Mouse (Mus musculus) neural tube, embryonic 13.5 days (tissue): Measurements from ENCODE around the gene Slc10a4. TPM values are rescaled to one million over a fixed set of nuclear protein-coding genes. Genes with fewer than 3 reads are reported as not detected.

ENCODE experiments used
- ATAC-seq: fragments of 200-750 bp; cut with Nextera tagmentation; 2 replicates; pipeline ENCODE4 v1.8.0; 2017; ENCODE audit warnings: low read depth, mild to moderate bottlenecking, moderate TSS enrichment, moderate library complexity
- H3K27ac ChIP-seq: fragments of 300-500 bp; sonication (generic); replicated peaks from 2 replicates; pipeline ENCODE4 v1.5.1; 2015; ENCODE audit warnings: moderate library complexity, mild to moderate bottlenecking, inconsistent platforms
- H3K27me3 ChIP-seq: fragments of 300-500 bp; sonication (generic); 2 replicates; pipeline ENCODE4 v1.6.1; 2015; ENCODE audit warnings: mild to moderate bottlenecking, inconsistent platforms
- H3K36me3 ChIP-seq: fragments of 300-500 bp; sonication (generic); 2 replicates; pipeline ENCODE4 v1.6.1; 2015; ENCODE audit warnings: mild to moderate bottlenecking, inconsistent platforms
- H3K4me1 ChIP-seq: fragments of 300-500 bp; sonication (generic); replicated peaks from 2 replicates; pipeline ENCODE4 v1.6.1; 2015; ENCODE audit warnings: inconsistent platforms
- H3K4me2 ChIP-seq: fragments of 300-500 bp; sonication (generic); 2 replicates; pipeline ENCODE4 v1.6.1; 2015; ENCODE audit warnings: inconsistent platforms, mild to moderate bottlenecking, moderate library complexity
- H3K4me3 ChIP-seq: fragments of 300-500 bp; sonication (generic); 2 replicates; pipeline ENCODE4 v1.5.1; 2015; ENCODE audit warnings: mild to moderate bottlenecking, inconsistent platforms
- H3K9ac ChIP-seq: fragments of 300-500 bp; sonication (generic); 2 replicates; pipeline ENCODE4 v1.6.1; 2015; ENCODE audit warnings: moderate library complexity, mild to moderate bottlenecking, inconsistent platforms
- H3K9me3 ChIP-seq: fragments of 300-500 bp; sonication (generic); 2 replicates; pipeline ENCODE4 v1.6.1; 2016; ENCODE audit warnings: inconsistent platforms
- WGBS: fragments of 180-500 bp; shearing (Covaris S2); methylation state at CpG from one replicate; pipeline ENCODE4 v1.1.7; 2015; 5-methylcytosine and 5-hydroxymethylcytosine counted together
- polyA plus RNA-seq: library from polyadenylated mRNA; unstranded; fragments of >200 nt; fragmentation: Nextera tagmentation; extraction: Ambion mirVana; gene quantifications from 2 replicates; pipeline ENCODE4 v1.2.1, GENCODE M21; 2015

Slc10a4 gene
- polyA plus RNA-seq, 1 experiment from 2014 or later, result 38.5 TPM

DNA sequence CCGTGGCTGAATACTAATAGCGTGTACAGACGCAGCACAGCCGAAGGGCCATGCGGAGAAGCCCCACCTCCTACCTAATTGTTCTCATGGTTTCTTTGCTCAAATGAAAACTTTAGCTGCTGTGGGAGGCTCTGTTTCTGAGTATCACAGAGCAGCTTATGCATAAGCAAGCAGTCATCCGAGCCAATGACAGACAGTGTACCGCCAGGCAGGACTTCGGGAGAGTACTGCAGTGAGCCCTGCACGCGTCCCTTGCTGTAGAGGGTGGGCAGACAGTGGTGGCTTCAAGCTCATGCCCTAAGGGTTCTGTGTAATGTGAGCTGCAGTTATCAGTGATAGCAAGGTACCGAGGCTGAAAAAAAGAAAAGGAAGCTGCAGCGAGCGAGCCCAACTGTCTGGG lies 22.0 kb downstream of the Slc10a4 start:
- Histone ChIP-seq H3K27ac (no peak overlapping the region), H3K36me3 (peaks cover 91% of the 10 kb centered on the region), H3K9ac (no peak overlapping the region), H3K4me3 (no peak overlapping the region), H3K9me3 (no peaks in the 10 kb centered on the region), H3K27me3 (no peaks in the 10 kb centered on the region), H3K4me2 (no peak overlapping the region), H3K4me1 (no peaks in the 10 kb centered on the region)
- ATAC-seq, result no peak
- WGBS, result 88% methylated on average over 13 of the region's 13 CpGs

DNA sequence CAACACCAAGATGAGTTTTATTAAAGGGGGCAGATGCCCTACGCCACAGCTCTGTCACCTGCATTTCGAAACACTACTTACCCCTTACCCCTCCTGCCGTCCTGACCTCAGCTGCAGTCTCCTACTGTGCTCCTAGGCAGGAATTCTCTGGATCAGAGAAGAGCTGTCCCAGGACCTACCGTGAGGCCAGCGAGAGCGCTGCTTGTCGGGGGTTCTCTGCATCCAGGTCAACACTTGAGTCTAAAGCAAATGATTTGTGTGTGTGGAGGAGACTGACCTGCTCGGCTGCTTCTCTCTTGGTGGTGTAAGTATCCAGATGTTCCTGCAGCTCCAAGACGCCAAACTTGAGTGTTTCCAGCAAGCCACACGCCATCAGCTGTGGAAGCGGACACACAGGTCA lies 25.8 kb downstream of the Slc10a4 start:
- ATAC-seq, result no peak
- WGBS, result 85% methylated on average over 11 of the region's 11 CpGs
- H3K4me2 ChIP-seq, result no peak overlapping the region
- no peaks in the 10 kb centered on the region for H3K27me3 ChIP-seq
- no peaks in the 10 kb centered on the region for H3K4me1 ChIP-seq
- H3K27ac ChIP-seq, result no peak overlapping the region
- H3K36me3 ChIP-seq, result peaks cover 86% of the 10 kb centered on the region
- no peak overlapping the region for H3K9ac ChIP-seq
- no peaks in the 10 kb centered on the region for H3K9me3 ChIP-seq
- no peak overlapping the region for H3K4me3 ChIP-seq

DNA sequence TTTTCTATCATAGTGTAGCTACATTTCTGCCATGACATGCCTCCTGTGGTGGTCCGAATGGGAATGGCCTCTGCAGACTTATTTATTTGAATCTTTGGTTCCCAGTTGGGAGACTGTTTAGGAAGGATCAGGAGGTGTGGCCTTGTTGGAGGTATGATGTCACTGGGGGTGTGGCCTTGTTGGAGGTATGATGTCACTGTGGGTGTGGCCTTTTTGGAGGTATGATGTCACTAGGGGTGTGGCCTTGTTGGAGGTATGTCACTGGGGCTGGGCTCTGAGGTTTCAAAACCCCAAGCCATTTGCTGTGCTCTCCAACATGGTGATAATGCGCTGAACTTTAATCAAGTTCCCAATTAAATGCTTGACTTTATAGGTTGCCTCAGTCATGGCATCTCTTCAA lies 37.4 kb downstream of the Slc10a4 start:
- WGBS, result 98% methylated on average over 2 of the region's 2 CpGs
- Histone ChIP-seq H3K4me3 (no peak overlapping the region), H3K27ac (no peak overlapping the region), H3K4me1 (no peaks in the 10 kb centered on the region), H3K36me3 (peaks cover 66% of the 10 kb centered on the region), H3K9me3 (no peaks in the 10 kb centered on the region), H3K9ac (no peak overlapping the region), H3K4me2 (no peak overlapping the region), H3K27me3 (no peaks in the 10 kb centered on the region)
- no peak for ATAC-seq

DNA sequence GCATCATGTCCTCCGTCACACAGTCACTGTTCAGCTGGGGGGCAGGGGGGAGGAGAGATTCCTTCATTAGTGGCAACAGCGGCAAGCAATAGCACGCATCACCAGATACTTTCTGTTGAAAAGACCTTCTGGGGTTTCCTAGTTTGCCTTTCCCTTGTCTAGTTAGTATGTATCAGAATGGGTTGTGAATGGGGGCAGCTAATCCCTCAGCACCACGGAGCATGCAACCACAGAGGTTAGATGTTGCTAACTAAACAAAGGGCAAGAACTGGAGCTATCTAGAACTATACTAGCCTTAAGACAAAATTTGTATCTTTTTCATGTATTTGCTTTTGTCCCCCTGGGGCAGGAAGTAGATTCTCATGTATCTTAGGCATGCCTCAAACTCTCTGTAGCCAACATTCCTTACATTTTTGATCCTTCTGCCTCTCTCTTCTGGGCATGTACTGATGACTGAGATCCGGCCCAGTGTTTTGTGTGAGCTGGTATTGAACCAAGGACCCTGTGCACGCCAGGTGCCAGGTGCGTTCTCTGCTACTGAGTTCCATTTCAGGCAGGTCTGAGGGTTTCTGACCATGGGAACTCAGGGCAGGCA lies 41.1 kb downstream of the Slc10a4 start:
- H3K4me2 ChIP-seq, result no peak overlapping the region
- 95% methylated on average over 7 of the region's 7 CpGs for WGBS
- no peak overlapping the region for H3K27ac ChIP-seq
- ATAC-seq, result no peak
- peaks cover 88% of the 10 kb centered on the region for H3K36me3 ChIP-seq
- H3K4me1 ChIP-seq, result no peaks in the 10 kb centered on the region
- no peak overlapping the region for H3K9ac ChIP-seq
- no peaks in the 10 kb centered on the region for H3K27me3 ChIP-seq
- H3K4me3 ChIP-seq, result no peak overlapping the region
- H3K9me3 ChIP-seq, result no peaks in the 10 kb centered on the region

DNA sequence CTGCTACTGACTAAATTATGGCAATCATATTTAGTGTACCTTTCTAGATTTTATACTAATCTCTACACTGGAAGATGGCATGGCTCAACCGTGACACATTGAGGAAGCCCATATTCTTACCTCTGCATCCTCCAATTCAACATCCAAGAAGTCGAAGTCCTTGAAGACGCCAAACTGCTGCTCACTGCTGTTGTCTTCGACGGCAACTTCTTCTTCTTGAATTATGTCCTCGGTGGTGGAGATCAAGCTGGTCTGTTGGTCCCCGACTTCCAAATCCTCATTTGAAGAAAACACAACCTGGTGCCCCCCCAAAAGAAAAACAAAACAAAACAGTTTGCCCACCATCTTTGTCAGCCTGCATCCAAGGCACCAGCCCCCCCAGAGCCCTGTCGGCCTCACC lies 47.2 kb downstream of the Slc10a4 start:
- no peak overlapping the region for H3K4me3 ChIP-seq
- H3K9ac ChIP-seq, result no peak overlapping the region
- 94% methylated on average over 8 of the region's 8 CpGs for WGBS
- no peak for ATAC-seq
- no peak overlapping the region for H3K4me2 ChIP-seq
- H3K27ac ChIP-seq, result no peak overlapping the region
- peaks cover 87% of the 10 kb centered on the region for H3K36me3 ChIP-seq
- no peaks in the 10 kb centered on the region for H3K4me1 ChIP-seq
- H3K9me3 ChIP-seq, result no peaks in the 10 kb centered on the region
- H3K27me3 ChIP-seq, result no peaks in the 10 kb centered on the region

DNA sequence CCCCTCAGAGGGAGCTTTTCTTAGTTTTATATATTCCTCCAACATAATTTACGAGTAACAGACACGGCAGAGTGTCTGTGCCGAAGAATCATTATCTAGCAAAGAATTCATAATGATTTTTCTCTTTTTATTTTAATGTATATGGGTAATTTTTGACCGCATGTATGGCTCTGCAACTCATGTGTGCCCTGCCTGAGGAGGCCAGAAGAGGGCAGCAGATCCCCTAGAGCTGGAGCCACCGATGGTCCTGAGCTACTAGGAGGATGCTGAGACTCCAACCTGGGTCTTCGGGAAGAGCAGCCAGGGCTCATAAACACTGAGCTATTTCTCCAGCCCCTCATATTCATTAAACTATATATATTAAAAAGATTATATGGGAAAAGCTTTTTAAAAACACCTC lies 49.8 kb downstream of the Slc10a4 start:
- no peaks in the 10 kb centered on the region for H3K27me3 ChIP-seq
- H3K36me3 ChIP-seq, result peaks cover 69% of the 10 kb centered on the region
- no peak overlapping the region for H3K4me2 ChIP-seq
- H3K27ac ChIP-seq, result no peak overlapping the region
- ATAC-seq, result no peak
- H3K4me3 ChIP-seq, result no peak overlapping the region
- 88% methylated on average over 6 of the region's 6 CpGs for WGBS
- H3K4me1 ChIP-seq, result peaks cover under 1% of the 10 kb centered on the region; the same call in 1 of the 2 replicates
- no peaks in the 10 kb centered on the region for H3K9me3 ChIP-seq
- no peak overlapping the region for H3K9ac ChIP-seq

DNA sequence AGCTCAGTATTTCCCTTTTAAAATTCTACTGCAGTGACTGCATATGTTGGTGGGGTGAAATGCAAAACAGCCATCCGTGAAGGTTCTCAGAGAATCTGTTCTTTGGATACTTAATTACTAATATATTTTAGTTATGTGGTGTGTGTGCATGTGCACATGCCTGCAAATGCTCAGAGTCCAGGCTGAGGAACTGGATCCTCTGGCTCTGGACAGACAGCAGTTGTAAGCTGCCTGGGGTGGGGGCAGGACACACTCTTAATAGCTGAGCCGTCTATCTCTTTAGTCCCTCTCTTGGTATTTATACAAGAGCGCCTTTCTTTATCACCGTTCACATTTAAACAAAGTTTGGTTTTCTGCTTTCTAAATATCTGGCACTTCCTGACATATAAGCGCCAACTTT lies 50.3 kb downstream of the Slc10a4 start:
- WGBS, result 97% methylated on average over 5 of the region's 5 CpGs
- no peak overlapping the region for H3K4me2 ChIP-seq
- H3K4me1 ChIP-seq, result peaks cover 6% of the 10 kb centered on the region
- ATAC-seq, result no peak
- H3K4me3 ChIP-seq, result no peak overlapping the region
- no peaks in the 10 kb centered on the region for H3K9me3 ChIP-seq
- H3K36me3 ChIP-seq, result peaks cover 64% of the 10 kb centered on the region
- no peaks in the 10 kb centered on the region for H3K27me3 ChIP-seq
- no peak overlapping the region for H3K27ac ChIP-seq
- H3K9ac ChIP-seq, result no peak overlapping the region

DNA sequence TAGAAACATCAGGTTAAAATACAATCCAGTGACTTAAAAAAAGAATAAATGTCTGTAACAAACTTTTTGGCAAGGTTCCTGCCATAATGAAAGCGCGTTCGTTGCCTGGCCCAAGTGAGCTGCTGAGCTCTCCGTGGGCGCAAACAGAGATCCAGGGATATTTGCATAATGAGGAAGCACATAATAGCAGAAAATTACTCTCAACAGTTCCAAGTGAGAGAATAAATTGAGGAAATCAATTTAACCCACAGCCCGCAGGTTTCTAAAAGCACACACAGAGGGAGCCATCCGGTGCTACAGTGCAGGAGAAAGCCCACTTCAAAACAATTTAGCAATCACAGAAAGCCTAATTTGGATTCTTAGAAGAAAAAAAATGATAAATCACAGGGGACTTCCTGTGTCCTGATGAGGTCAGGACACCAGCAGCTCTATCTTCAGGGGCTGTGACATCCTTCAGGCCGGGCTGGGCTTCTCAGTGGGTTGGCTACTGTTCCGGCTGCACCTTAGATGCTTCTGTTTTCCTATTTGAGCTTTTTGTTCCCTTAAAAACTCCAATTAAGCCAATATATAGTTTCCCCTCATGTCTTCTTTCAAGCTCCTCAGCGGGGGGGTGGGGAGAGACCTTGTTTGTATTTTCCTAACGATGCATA lies 54.9 kb downstream of the Slc10a4 start:
- H3K4me3 ChIP-seq, result no peak overlapping the region
- WGBS, result 45% methylated on average over 11 of the region's 11 CpGs

More for the DNA sequence above, 54.9 kb downstream of the Slc10a4 start:
- Histone ChIP-seq H3K27me3 (no peaks in the 10 kb centered on the region), H3K9ac (peak overlapping the region; percentile 38; the same call in 1 of the 2 replicates), H3K9me3 (no peaks in the 10 kb centered on the region), H3K36me3 (peaks cover 50% of the 10 kb centered on the region), H3K4me2 (no peak overlapping the region), H3K4me1 (peaks cover 9% of the 10 kb centered on the region), H3K27ac (peak overlapping the region; percentile 80)
- ATAC-seq, result peak; percentile 65; the same call in 1 of the 2 replicates

Other genes starting within 250 kb of the Slc10a4 start
- 10.0 and 10.5 TPM in 2 replicates for gene Tec, start 138.4 kb upstream of the Slc10a4 start, polyA plus RNA-seq
- gene Slain2, start 92.6 kb upstream of the Slc10a4 start, polyA plus RNA-seq, result 17.4 and 19.5 TPM in 2 replicates
- gene Gm10135, start 32.2 kb upstream of the Slc10a4 start, polyA plus RNA-seq, result not detected in 2 replicates
- gene Fryl, start 249.7 kb downstream of the Slc10a4 start, polyA plus RNA-seq, result 41.5 and 45.4 TPM in 2 replicates